Mouse (Mus musculus): ENCODE data around the gene Fcrla.
"Not testable (repeated sequence)": the region's sequence is repeated elsewhere in the genome, so short reads cannot be mapped to it uniquely, and the experiment has no call there.

Fcrla gene

DNA sequence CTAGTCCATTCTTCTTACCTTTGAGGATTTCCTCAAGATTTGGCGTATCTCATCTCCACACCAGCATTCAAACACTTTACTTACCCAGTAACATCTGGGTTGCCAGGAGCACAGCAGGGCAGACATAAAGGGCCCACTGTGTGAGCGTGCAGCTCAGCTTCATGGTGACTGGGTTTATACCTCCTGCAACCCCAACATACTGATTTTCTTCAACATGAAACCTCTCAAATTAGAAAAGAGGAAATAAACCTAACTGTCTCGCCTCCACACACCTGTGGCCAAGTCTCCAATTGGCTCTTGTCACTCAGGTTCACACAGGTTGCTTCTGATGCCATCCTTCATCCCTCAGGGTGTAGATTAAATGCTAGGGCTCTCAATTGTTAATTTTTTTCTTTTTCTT is at the start of gene Fcrla:
TSS of gene Fcrla (minus strand) at position 206 of the 400 bp plus-strand sequence.
- no peak for DNase-seq (ENCODE audit: low spot score in 2 of 2)

DNA sequence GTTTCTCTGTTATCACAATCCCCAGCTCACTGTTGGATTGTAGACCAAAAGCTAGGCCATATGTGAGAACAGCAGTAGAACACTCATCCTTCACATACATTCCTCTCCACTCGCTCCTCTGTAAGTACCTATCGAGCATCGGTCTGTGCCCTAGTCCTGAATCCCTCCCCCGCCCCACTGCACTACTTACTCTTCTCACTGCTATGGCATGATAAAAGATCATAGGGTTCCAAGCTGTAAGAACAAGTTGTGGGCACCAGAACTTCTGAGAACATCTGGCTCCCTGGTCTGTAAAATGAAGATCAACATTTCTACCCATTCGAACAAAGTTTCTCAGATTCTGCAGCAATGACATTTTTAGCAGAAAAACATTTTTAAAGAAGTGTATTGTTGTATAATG is 49.1 kb upstream of the Fcrla start, which contains the start of gene Fcgr2b:
TSS of gene Fcgr2b (minus strand) at position 101 of the 400 bp plus-strand sequence.
- DNase-seq (ENCODE audit: low spot score in 2 of 2), result no peak

DNA sequence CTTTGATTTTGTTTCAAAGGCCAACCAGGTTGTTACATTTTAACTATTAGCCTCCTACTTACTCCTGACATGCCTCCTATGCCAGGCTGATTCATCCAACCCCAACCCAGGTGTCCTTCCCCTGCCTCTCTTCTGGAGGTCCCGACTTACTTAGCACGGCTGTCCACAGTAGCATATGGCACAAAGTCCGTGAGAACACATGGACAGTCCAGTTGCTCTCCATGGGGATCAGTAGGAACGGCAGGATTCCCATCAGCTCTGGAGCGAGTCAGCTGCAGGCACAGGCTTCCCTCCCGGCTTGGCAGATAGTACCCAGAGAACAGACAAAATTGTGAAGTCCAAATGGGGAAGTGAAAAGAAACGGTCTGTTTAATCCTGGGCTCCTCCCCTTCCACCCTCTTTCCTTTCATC is 48.4 kb upstream of the Fcrla start:
- DNase-seq (ENCODE audit: low spot score in 2 of 2), result no peak

DNA sequence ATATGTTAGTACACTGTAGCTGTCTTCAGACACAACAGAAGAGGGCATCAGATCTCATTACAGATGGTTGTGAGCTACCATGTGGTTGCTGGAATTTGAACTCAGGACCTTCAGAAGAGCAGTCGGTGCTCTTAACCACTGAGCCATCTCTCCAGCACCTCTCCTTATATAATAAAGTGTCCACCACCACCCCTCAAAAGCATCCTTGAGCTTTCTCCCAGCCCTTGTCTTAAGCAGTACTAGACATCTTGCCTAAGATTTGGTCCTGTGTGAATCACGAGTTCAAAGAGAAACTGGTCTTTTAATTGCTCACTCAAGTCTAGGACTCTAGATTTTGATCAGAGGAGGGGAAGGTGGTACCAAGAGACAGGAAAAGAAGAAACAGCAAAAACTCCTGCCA is 48.0 kb upstream of the Fcrla start:
- DNase-seq (ENCODE audit: low spot score in 2 of 2), result not testable (repeated sequence)

DNA sequence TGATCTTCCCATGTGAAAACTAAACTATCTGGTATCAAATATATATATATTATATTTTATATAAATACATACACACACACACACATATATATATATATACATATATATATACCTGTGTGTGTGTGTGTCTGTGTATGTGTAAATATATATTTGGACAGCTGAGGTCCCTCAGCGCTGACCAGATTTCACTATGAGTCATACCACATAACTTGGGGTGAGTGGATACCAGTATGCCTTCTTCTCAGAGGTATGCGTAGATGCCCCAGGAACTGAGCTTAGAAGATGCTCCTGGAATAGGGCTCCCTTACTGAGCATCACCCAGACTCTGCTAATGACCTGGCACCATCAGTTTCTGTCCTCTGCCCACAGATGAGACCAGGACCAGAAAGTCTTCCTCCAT is 47.4 kb upstream of the Fcrla start:
- no peak for DNase-seq (ENCODE audit: low spot score in 2 of 2)

DNA sequence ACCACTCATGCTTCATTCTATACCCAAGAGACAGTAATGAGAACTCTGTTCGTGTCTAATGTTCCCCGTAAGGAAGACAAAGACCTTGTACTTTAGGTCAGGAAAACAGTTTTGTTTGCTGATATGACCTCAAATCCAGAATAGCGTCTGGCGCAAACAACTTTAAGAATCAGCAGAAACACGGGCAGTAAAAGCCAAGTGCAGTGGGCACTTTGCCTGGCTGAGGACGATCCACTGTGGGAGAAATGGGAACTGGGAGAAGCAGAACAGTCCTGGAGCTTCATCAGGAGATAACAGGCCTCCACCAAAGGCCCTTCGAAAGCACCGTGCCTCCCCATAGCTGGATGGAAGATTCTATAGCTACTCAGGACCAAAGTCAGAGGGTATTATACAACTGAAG is 46.8 kb upstream of the Fcrla start:
- no peak for DNase-seq (ENCODE audit: low spot score in 2 of 2)

DNA sequence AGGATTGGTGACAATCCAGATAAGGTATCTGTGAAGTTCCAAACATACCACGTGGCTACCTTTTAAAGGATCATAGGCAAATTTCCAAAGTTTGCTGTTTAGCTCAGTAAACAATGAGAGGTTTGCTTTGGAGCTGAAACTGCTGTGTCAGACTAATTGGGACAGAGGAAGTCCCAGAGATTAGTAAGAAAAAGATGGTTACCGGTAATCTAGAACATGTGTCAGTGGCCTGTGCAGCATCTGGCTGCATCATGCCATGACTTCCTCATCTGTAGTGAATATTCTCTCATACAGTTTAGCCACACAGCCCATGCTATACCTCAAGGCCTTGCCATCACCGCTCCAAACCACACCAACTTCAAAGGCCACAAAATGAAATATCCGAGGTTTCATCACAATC is 45.6 kb upstream of the Fcrla start:
- DNase-seq (ENCODE audit: low spot score in 2 of 2), result no peak

DNA sequence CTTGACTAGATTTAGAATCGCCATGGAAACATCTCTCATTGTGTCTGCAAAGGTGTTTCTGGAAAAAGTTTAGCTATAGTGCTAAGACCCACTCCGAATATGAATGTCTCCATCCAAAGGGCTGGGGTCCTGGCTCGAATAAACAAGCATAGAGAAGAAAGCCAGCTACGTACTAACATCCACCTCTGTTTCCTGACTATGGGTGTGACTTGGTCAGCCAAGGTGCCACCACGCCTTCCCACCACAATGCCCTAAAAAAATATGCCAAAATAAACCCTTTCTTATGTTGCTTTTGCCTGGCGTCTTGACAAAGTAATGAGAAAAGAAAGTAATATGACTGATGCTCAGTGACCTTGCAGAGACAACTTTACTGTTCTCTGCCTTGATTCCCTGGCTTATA is 45.1 kb upstream of the Fcrla start:
- no peak for DNase-seq (ENCODE audit: low spot score in 2 of 2)

DNA sequence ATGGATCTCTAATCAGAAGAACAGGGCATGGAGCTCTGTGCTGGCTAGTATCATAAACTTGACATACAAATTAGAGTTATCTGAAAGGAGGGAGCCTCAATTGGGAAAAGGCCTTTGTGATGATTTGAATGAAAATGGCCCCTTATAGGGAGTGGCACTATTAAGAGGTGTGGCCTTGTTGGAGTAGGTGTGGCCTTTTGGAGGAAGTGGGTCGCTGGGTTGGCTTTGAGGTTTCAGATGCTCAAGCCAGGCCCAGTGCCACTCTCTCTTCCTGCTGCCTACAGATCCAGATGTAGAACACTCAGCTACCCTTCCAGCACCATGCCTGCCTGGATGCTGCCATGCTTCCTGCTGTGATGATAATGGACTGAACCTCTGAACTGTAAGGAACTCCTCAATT is 41.2 kb upstream of the Fcrla start:
- no peak for DNase-seq (ENCODE audit: low spot score in 2 of 2)

DNA sequence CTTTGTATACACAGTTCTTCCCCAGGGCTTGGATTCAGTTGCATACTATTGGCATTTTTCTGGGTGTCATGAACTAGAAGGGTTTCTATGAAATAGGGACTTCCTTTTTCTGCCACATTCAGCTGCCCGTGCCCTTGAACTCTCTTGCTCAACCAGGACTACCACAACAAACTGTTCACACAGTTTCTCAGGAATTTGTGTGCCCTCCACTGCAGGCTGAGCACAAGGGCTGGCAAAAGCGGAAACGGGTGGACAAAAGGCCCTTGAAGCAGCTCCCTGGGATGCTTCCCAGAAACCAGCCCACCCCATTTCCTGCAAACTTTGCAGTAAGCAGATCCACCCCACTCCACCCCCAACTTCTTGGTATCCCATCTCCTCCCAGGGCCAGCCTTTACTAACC is 40.2 kb upstream of the Fcrla start:
- DNase-seq (ENCODE audit: low spot score in 2 of 2), result no peak

DNA sequence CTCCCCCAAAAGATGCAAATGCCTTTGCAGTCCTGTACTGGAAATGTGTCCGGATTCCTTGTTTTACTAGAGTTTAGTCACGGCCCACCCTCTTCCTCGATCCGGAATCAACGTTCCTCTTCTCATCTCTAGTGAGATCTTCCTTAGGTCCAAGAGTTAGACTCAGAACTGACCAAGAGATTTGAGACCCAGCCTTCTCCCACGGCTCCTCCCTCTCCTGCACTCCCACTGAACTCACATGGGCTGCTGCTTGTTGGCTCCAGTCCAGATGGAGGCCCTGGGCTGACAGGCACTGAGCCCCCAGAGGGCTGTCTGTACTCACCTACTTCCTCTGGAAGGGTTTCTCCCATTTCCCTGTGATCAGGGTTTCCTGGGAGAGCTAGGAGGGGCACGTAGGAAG is 35.7 kb upstream of the Fcrla start:
- DNase-seq (ENCODE audit: low spot score in 2 of 2), result no peak

DNA sequence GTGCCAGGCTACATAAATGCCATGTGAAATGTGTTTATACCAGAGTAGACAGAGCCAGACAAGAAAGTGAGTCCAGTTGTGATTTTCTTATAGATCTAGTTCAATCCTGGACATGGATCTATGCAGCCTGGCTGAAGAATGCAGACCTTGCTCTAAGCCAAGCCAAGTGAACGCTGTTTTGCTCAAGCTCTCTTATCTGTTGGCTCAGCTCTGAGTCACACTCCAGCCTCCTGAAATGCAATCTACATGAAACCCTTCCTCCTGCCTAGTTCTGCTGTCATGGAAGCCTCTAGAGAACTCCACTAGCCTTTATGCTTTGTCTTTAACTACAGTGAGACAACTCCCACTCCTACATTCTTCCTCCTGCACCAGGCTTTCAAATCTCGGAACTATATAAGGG is 34.9 kb upstream of the Fcrla start:
- no peak for DNase-seq (ENCODE audit: low spot score in 2 of 2)

DNA sequence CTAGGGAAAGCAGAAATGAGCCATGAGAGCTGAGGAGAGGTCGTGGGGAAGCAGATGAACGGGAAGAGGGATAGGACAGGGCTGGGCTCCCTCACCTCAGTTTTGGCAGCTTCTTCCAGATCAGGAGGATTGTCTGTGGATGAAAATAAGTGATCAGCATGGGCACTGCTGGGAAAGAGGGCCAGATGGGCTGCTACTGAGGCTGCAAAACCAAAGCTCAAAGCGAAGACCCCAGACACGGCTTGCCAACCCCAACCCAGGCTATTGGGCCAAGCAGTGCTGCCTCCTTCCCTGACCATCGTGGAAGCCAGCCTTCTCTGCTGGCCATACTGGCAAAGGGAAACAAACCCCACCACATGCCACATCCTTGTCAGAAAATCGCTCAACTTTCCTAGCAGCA is 33.7 kb upstream of the Fcrla start:
- no peak for DNase-seq (ENCODE audit: low spot score in 2 of 2)

DNA sequence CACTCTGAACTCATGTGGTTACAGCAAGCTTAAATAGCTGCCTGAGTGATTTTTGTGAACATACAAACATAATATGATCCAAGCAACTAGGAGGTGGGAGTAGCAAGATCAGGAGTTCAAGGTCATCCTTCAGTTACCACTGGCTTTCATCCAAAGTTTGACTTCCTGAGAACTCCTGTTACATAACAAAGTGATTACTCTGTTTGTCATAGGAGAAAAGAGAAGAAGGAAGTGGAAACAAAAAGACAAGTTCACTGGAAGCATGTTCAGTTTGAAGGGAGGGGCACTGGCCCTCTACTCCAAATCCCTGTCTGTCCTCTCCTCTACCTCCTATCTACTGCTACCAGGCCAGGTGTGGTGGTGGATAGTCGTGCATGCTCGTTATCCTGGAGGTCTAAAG is 32.4 kb upstream of the Fcrla start:
- no peak for DNase-seq (ENCODE audit: low spot score in 2 of 2)

DNA sequence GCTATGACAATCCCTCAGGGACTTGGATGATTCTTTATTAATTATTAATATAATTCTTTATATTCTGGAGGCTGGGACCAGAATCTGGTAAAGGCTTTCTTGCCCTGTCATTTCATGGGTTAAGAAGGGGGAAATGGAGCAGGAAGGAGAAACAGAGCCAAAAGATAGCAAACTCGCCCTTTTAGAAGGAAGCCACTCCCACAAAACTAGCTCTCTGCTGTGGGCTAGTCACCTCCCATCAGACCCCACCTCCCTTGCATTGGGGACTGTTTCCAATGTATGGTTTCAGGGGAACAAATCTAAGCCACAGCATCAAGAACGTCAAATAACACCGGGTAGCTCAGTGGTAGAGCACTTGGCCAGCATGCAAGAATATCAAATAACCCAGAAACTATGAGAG is 30.8 kb upstream of the Fcrla start:
- no peak for DNase-seq (ENCODE audit: low spot score in 2 of 2)

DNA sequence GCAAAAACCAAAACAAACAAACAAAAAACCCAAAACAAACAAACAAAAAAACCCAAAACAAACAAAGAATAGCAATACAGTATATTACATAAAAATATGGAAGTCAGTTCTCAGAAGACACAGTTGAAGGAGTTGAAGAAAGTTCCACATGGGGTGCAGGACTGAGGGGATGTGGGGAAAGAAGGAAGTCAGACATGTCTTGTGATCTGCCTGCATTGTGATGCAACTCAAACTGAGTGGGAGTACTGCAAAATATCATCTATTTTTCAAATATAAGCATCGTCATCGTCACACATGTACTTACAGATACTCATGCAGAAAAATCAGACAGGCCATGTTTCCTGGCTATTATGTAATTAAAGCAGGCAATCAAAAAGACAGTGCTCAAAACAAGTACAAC is 25.8 kb upstream of the Fcrla start:
- DNase-seq (ENCODE audit: low spot score in 2 of 2), result no peak

DNA sequence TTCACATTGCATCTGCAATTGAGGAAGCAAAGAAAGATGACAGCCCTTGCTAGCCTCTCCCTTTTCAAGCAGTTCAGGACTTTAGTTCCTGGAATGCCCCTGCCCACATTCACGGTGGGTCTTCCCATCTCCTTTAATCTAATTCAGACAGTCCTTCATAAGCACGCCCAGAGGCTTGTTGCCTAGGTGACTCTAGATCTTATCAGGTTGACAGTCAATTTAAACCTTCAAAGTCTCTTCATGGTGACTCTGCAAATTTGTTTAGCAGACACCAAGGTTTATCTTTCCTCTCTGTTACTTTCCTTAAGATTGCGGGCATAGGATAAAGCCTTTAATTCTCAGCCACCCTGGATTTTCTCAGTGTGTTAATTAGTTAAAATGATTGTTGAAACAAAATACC is 23.4 kb upstream of the Fcrla start:
- no peak for DNase-seq (ENCODE audit: low spot score in 2 of 2)

DNA sequence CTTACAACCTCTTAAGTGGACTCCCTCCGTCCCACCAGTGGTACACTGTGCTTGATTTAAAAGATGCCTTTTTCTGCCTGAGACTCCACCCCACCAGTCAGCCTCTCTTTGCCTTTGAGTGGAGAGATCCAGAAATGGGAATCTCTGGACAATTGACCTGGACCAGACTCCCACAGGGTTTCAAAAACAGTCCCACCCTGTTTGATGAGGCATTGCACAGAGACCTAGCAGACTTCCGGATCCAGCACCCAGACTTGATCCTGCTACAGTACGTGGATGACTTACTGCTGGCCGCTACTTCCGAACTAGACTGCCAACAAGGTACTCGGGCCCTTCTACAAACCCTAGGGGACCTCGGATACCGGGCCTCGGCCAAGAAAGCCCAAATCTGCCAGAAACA is 17.5 kb upstream of the Fcrla start:
- DNase-seq (ENCODE audit: low spot score in 2 of 2), result not testable (repeated sequence)

DNA sequence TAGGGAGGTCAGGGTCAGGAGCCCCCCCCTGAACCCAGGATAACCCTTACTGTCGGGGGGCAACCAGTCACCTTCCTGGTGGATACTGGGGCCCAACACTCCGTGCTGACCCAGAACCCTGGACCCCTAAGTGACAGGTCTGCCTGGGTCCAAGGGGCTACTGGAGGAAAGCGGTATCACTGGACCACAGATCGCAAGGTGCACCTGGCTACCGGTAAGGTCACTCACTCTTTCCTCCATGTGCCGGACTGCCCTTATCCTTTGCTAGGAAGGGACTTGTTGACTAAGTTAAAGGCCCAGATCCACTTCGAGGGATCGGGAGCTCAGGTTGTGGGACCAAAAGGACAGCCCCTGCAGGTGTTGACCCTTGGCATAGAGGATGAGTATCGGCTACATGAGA is 16.8 kb upstream of the Fcrla start:
- DNase-seq (ENCODE audit: low spot score in 2 of 2), result not testable (repeated sequence)

DNA sequence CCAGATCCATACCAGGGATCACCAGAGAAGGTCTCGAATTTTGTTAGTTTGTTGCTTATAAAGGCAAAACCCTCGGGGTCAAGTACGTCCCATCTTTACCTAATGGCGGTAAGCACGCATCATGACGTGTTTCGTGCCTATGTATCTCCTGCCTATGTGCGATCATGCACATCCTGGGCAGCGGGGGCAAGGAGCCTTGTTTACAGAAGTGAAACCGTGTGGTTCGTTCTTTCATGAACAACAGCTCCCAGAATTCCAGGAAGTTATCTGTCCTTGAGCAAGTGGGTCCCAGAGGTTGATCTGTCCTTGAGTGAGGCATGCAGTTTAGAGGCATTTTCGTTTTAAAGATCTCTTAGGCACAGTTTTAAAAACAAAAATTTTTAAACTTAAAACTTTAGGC is 11.9 kb upstream of the Fcrla start:
- no peak for DNase-seq (ENCODE audit: low spot score in 2 of 2)

DNA sequence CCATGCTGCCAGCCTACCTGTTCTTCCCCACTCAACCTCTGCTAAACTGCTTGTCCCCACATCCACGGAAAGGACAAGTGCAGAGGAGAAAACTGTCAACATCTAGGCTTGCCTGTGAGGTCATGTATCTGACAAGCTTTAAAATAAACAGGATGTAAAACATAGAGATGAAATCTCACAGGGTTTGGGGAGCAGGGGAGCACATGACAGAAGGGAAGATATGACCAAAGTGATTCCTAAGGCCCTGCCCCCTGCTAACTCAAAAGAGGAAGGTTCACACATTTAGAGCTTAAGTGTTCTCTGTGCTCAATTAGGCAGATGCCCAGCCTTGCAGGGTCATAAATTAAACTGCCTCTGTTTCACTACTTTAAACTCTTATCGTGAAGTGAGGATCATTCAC is 7.0 kb upstream of the Fcrla start:
- DNase-seq (ENCODE audit: low spot score in 2 of 2), result no peak

DNA sequence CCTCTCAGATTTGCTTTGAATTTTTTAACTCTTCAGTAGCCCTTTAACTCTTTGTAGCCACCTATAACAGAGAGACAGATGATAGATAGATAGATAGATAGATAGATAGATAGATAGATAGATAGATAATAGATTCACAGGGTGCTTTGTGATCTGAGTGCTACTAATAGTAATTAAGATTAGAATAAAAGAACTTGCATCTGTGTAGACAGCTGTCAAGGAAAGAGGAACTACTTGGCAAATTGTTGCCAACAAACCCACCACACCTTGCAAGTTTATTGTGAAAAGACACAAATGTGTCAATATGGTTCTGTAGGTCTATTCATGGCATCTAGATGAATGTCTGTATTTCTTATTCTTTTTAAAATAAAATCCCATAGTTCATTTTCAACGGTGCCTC is 6.6 kb upstream of the Fcrla start:
- no peak for DNase-seq (ENCODE audit: low spot score in 2 of 2)

DNA sequence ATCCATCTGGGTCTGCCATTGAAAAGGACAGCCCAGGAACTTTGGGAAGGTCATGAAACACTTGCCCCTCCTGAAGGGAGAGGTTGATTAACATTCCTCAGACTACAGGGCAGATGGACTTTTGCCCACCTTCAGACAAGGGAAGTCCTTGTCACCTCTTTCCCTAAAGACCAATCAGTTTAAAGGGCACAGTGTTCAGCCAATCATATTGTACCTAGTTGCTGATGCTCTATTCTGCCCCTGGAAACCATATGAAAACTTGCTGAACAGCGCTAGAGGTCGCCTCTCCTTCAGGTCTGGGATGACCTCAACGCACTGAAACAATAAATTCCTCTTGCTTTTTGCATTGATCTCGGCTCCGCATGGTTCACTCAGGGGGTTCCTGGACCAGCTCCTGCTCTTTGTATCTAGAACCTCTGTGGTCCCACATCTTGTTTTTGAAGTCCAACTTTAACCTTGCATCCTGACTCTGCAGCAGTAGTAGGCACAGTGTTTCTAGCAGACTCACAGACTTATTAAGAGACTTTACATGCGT is 6.1 kb upstream of the Fcrla start:
- no peak for DNase-seq (ENCODE audit: low spot score in 2 of 2)

DNA sequence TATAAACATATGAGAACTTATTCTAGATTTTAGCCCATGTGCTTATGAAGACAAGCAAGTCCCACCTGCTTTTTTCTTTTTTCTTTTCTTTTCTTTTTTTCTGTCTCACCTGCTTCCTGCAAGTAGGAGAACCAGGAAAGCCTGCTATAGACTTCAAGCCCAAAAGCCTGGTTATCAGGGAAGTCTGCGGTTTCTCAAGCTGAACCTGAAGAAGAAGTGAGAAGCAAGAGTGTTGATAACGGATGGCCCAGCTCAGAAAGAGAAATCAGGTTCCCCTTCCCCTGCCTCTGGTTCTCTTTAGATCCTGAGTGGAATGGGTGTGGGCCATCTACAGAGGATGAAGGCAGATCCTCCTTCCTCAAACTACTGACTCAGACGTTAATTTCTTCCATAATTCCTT is 4.7 kb upstream of the Fcrla start:
- no peak for DNase-seq (ENCODE audit: low spot score in 2 of 2)

DNA sequence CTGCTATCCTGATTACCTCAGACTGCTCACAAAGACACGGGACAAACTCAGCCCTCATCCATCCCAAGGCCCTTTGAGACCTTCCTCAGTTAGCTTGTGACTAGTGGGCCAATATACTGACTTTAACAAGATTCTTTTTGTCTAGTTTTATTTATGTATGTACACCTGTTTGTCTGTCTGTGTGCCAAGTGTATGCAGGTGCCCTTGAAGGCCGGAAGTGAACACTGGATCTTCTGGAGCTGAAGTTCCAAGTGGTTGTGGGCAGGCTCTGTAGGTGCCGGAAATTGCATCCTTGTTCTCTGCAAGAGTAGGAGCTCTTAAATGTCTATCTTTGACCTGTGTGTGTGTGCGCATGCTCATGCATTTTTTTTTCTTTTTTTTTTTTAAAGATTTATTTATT is 1.9 kb upstream of the Fcrla start:
- DNase-seq (ENCODE audit: low spot score in 2 of 2), result no peak

Data from right cerebral cortex, postnatal 36 days (tissue).